Mouse (Mus musculus) intestine, embryonic 15.5 days (tissue): Measurements from ENCODE around the gene Tmem114. TPM values are rescaled to one million over a fixed set of nuclear protein-coding genes. Genes with fewer than 3 reads are reported as not detected.

Experiments used
- ATAC-seq: fragments of 200-750 bp; cut with Nextera tagmentation; 2 replicates; pipeline ENCODE4 v1.8.0; 2017; ENCODE audit warnings: moderate TSS enrichment, moderate library complexity
- H3K27ac ChIP-seq: fragments of 300-500 bp; sonication (generic); 2 replicates; pipeline ENCODE4 v1.5.1; 2015; ENCODE audit warnings: mild to moderate bottlenecking, inconsistent platforms
- H3K27me3 ChIP-seq: fragments of 300-500 bp; sonication (generic); replicated peaks from 2 replicates; pipeline ENCODE4 v1.6.1; 2015; ENCODE audit warnings: inconsistent platforms
- H3K36me3 ChIP-seq: fragments of 300-500 bp; sonication (generic); 2 replicates; pipeline ENCODE4 v1.6.1; 2015; ENCODE audit warnings: inconsistent platforms
- H3K4me1 ChIP-seq: fragments of 300-500 bp; sonication (generic); replicated peaks from 2 replicates; pipeline ENCODE4 v1.6.1; 2015; ENCODE audit warnings: inconsistent platforms
- H3K4me2 ChIP-seq: fragments of 300-500 bp; sonication (generic); replicated peaks from 2 replicates; pipeline ENCODE4 v1.6.1; 2015; ENCODE audit warnings: mild to moderate bottlenecking, inconsistent platforms
- H3K4me3 ChIP-seq: fragments of 300-500 bp; sonication (generic); replicated peaks from 2 replicates; pipeline ENCODE4 v1.5.1; 2015; ENCODE audit warnings: inconsistent platforms
- H3K9ac ChIP-seq: fragments of 300-500 bp; sonication (generic); 2 replicates; pipeline ENCODE4 v1.6.1; 2015; ENCODE audit warnings: inconsistent platforms
- H3K9me3 ChIP-seq: fragments of 300-500 bp; sonication (generic); 2 replicates; pipeline ENCODE4 v1.6.1; 2016; ENCODE audit warnings: inconsistent platforms
- WGBS: fragments of 180-500 bp; shearing (Covaris S2); methylation state at CpG from one replicate; pipeline ENCODE4 v1.1.7; 2015; 5-methylcytosine and 5-hydroxymethylcytosine counted together
- polyA plus RNA-seq: library from polyadenylated mRNA; unstranded; fragments of >200 nt; fragmentation: Nextera tagmentation; extraction: Ambion mirVana; gene quantifications from 2 replicates; pipeline ENCODE4 v1.2.1, GENCODE M21; 2015

The Tmem114 gene
- polyA plus RNA-seq, 1 experiment from 2014 or later = not detected

- H3K36me3 ChIP-seq = no peaks in the 10 kb centered on the region
- peaks cover 5% of the 10 kb centered on the region; the same call in 1 of the 2 replicates for H3K4me1 ChIP-seq
- no peak overlapping the region for H3K27ac ChIP-seq
- H3K4me2 ChIP-seq = peak overlapping the region; percentile 63
- ATAC-seq = peak; percentile 23; the same call in 1 of the 2 replicates
- H3K4me3 ChIP-seq = peak overlapping the region; percentile 27
- H3K27me3 ChIP-seq = peaks cover 46% of the 10 kb centered on the region
- 4% methylated on average over 43 of the region's 43 CpGs for WGBS
- H3K9ac ChIP-seq = no peak overlapping the region; the same call in 1 of the 2 replicates
- no peaks in the 10 kb centered on the region for H3K9me3 ChIP-seq
Observed at GRCm38 (mm10) chr16:8424161-8424970, 570 bp downstream of the Tmem114 start.

DNA sequence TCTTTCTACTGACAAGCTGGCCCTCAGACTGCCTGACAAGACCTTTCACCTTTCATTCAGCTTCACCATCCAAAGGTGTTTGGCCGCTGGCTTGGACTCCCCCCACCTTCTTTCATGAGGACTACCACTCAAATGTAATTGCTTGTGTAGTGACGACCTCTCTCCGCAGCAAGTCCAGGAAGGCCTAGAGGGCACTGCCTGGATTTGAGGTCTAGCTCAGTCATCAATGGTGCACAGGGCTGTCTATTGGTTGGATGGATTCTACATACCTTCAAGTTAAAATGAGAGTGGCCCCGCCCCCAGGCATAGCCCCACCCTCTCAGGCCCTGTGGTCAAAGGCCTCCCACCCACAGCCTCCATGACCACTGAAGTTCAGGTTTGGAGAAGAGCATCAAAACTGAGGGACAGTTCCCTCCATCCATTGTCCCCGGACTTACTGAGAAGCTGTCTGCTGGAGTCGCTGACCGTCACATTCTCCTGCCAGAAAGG is 1.3 kb downstream of the Tmem114 start:
- no peaks in the 10 kb centered on the region for H3K9me3 ChIP-seq
- H3K4me1 ChIP-seq = peaks cover 5% of the 10 kb centered on the region; the same call in 1 of the 2 replicates
- no peak overlapping the region for H3K4me2 ChIP-seq
- no peak for ATAC-seq
- no peak overlapping the region for H3K27ac ChIP-seq
- 52% methylated on average over 7 of the region's 7 CpGs for WGBS
- no peaks in the 10 kb centered on the region for H3K36me3 ChIP-seq
- H3K9ac ChIP-seq = no peak overlapping the region
- peaks cover 46% of the 10 kb centered on the region for H3K27me3 ChIP-seq
- no peak overlapping the region for H3K4me3 ChIP-seq

- no peak overlapping the region for H3K4me2 ChIP-seq
- peaks cover 30% of the 10 kb centered on the region for H3K27me3 ChIP-seq
- no peak for ATAC-seq
- H3K36me3 ChIP-seq = no peaks in the 10 kb centered on the region
- no peaks in the 10 kb centered on the region for H3K9me3 ChIP-seq
- 83% methylated on average over 4 of the region's 4 CpGs for WGBS
- H3K9ac ChIP-seq = no peak overlapping the region
- no peak overlapping the region for H3K4me3 ChIP-seq
- H3K4me1 ChIP-seq = peaks cover 5% of the 10 kb centered on the region; the same call in 1 of the 2 replicates
- H3K27ac ChIP-seq = no peak overlapping the region
Observed at GRCm38 (mm10) chr16:8420842-8421241, 4.1 kb downstream of the Tmem114 start.

DNA sequence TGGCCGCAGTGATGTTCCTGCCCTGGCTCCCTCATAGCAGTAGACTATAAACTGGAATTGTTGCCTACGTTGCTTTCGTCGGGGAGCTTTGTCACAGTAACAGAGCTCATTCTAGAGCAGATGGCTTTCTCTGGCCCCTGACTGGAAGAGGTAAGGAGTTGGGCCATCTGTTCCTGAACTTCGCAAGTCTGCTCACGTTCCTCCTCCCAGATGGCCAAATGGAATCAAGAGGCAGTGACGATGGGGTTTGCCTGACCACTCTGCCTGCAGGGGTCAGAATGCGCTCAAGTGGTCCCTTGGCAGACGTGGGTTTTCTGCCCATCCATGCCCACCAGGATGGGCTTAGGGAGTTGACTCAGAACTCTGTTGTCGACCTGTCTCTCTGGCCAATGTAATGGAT is 4.6 kb downstream of the Tmem114 start:
- Histone ChIP-seq H3K4me1 (peaks cover 5% of the 10 kb centered on the region; the same call in 1 of the 2 replicates), H3K9ac (no peak overlapping the region), H3K27ac (no peak overlapping the region), H3K9me3 (no peaks in the 10 kb centered on the region), H3K27me3 (peaks cover 25% of the 10 kb centered on the region), H3K4me2 (no peak overlapping the region), H3K4me3 (no peak overlapping the region), H3K36me3 (no peaks in the 10 kb centered on the region)
- 69% methylated on average over 10 of the region's 10 CpGs for WGBS
- no peak for ATAC-seq

DNA sequence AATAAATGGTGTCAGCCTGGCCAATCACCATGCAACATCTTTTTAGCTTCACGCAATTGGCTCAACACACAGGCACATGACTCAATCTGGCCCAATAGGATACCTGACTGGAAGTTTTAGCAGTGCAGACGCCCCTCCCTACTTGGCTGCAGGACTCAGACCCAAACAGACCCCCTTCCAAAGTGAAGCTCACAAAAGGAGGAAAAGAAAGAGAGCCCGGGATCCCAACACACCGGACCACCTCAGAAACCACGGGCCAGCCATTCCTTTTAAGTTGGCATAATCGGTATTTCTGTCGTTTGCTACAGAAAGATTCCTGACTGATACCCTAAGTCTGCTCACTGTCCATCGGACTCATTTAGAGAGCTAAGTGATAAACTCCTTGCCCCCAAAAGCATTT is 5.3 kb downstream of the Tmem114 start:
- no peak overlapping the region for H3K4me3 ChIP-seq
- no peak overlapping the region for H3K27ac ChIP-seq
- H3K4me1 ChIP-seq = peaks cover 4% of the 10 kb centered on the region; the same call in 1 of the 2 replicates
- H3K9me3 ChIP-seq = no peaks in the 10 kb centered on the region
- H3K27me3 ChIP-seq = peaks cover 20% of the 10 kb centered on the region
- no peak overlapping the region for H3K4me2 ChIP-seq
- H3K9ac ChIP-seq = no peak overlapping the region
- 89% methylated on average over 8 of the region's 8 CpGs for WGBS
- no peak for ATAC-seq
- no peaks in the 10 kb centered on the region for H3K36me3 ChIP-seq

GRCm38 (mm10) chr16:8418126-8418525 is 6.8 kb downstream of the Tmem114 start:
- Histone ChIP-seq H3K9me3 (no peaks in the 10 kb centered on the region), H3K9ac (no peak overlapping the region), H3K27me3 (peaks cover 5% of the 10 kb centered on the region; the same call in 1 of the 2 replicates), H3K4me3 (no peak overlapping the region), H3K27ac (no peak overlapping the region), H3K4me1 (no peaks in the 10 kb centered on the region), H3K36me3 (no peaks in the 10 kb centered on the region), H3K4me2 (no peak overlapping the region)
- WGBS = 80% methylated on average over 3 of the region's 3 CpGs
- ATAC-seq = no peak

- Histone ChIP-seq H3K36me3 (no peaks in the 10 kb centered on the region), H3K9me3 (no peaks in the 10 kb centered on the region), H3K9ac (no peak overlapping the region), H3K27me3 (no peaks in the 10 kb centered on the region; the same call in 1 of the 2 replicates), H3K4me3 (no peak overlapping the region), H3K4me2 (no peak overlapping the region), H3K27ac (no peak overlapping the region), H3K4me1 (no peaks in the 10 kb centered on the region)
- no peak for ATAC-seq
- WGBS = 63% methylated on average over 20 of the region's 20 CpGs
Observed at GRCm38 (mm10) chr16:8417011-8417720, 7.8 kb downstream of the Tmem114 start.

GRCm38 (mm10) chr16:8415996-8416395 is 8.9 kb downstream of the Tmem114 start:
- H3K4me3 ChIP-seq = no peak overlapping the region
- H3K4me2 ChIP-seq = no peak overlapping the region
- no peaks in the 10 kb centered on the region for H3K36me3 ChIP-seq
- ATAC-seq = no peak
- no peak overlapping the region for H3K27ac ChIP-seq
- H3K27me3 ChIP-seq = 0 out of 2 replicates have a peak, but pooled peaks cover 7% of the 10 kb centered on the region
- H3K9me3 ChIP-seq = no peaks in the 10 kb centered on the region
- H3K9ac ChIP-seq = no peak overlapping the region
- no peaks in the 10 kb centered on the region for H3K4me1 ChIP-seq
- WGBS = 84% methylated on average over 8 of the region's 8 CpGs

GRCm38 (mm10) chr16:8413441-8413840 is 11.5 kb downstream of the Tmem114 start:
- ATAC-seq = no peak
- H3K27ac ChIP-seq = no peak overlapping the region
- no peak overlapping the region for H3K4me2 ChIP-seq
- WGBS = 70% methylated on average over 8 of the region's 8 CpGs
- no peak overlapping the region for H3K4me3 ChIP-seq
- no peaks in the 10 kb centered on the region for H3K36me3 ChIP-seq
- H3K9ac ChIP-seq = no peak overlapping the region
- 0 out of 2 replicates have a peak, but pooled peaks cover 4% of the 10 kb centered on the region for H3K4me1 ChIP-seq
- H3K27me3 ChIP-seq = peaks cover 13% of the 10 kb centered on the region
- H3K9me3 ChIP-seq = no peaks in the 10 kb centered on the region

GRCm38 (mm10) chr16:8412213-8412612 is 12.7 kb downstream of the Tmem114 start:
- H3K9ac ChIP-seq = no peak overlapping the region
- H3K4me2 ChIP-seq = no peak overlapping the region
- H3K36me3 ChIP-seq = no peaks in the 10 kb centered on the region
- no peak overlapping the region for H3K4me3 ChIP-seq
- no peak overlapping the region for H3K27ac ChIP-seq
- peak; percentile 77 for ATAC-seq
- H3K4me1 ChIP-seq = 0 out of 2 replicates have a peak, but pooled peaks cover 4% of the 10 kb centered on the region
- H3K27me3 ChIP-seq = peaks cover 13% of the 10 kb centered on the region
- WGBS = 15% methylated on average over 7 of the region's 7 CpGs
- H3K9me3 ChIP-seq = no peaks in the 10 kb centered on the region

GRCm38 (mm10) chr16:8409197-8409596 is 15.7 kb downstream of the Tmem114 start:
- 24% methylated on average over 10 of the region's 10 CpGs for WGBS
- Histone ChIP-seq H3K27ac (no peak overlapping the region), H3K36me3 (no peaks in the 10 kb centered on the region), H3K4me2 (no peak overlapping the region), H3K4me3 (no peak overlapping the region), H3K9me3 (no peaks in the 10 kb centered on the region), H3K4me1 (0 out of 2 replicates have a peak, but pooled peaks cover 4% of the 10 kb centered on the region), H3K27me3 (peaks cover 13% of the 10 kb centered on the region), H3K9ac (no peak overlapping the region)
- ATAC-seq = no peak

- no peak overlapping the region for H3K27ac ChIP-seq
- H3K36me3 ChIP-seq = no peaks in the 10 kb centered on the region
- ATAC-seq = peak; percentile 71; the same call in 1 of the 2 replicates
- no peak overlapping the region for H3K9ac ChIP-seq
- H3K4me2 ChIP-seq = no peak overlapping the region; the same call in 1 of the 2 replicates
- peaks cover 13% of the 10 kb centered on the region for H3K27me3 ChIP-seq
- H3K4me1 ChIP-seq = 0 out of 2 replicates have a peak, but pooled peaks cover 4% of the 10 kb centered on the region
- no peak overlapping the region for H3K4me3 ChIP-seq
- no peaks in the 10 kb centered on the region for H3K9me3 ChIP-seq
- under 1% methylated on average over 6 of the region's 6 CpGs for WGBS
Observed at GRCm38 (mm10) chr16:8406708-8407107, 18.2 kb downstream of the Tmem114 start.
